Mouse (Mus musculus): ENCODE results near the gene Schip1. TPM values are rescaled to one million over a fixed set of nuclear protein-coding genes. Genes with fewer than 3 reads are reported as not detected.

Schip1 gene
- polyA plus RNA-seq, 1 experiment from 2014 or later: 76.4 TPM

DNA sequence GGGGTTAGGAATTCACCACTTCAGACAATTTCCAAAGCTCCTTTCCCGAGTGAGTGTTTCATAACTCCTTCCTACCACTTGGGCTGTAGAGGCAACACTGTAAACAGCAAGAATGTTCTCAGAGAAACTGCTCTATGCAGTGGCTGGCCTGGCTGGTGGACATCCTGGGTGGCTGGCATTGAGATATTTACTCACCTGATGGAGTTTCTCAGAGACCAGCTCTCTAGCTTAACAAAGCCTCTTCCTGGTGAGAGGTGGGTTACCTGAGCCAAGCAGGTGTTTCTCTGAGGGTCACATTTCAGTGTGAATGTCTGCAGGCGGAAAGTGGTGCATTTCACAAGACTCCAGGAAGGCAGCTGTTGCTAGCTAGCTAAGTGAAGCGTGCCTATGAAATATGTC lies 508.6 kb downstream of the Schip1 start:
- no peak overlapping the region for H3K4me2 ChIP-seq
- no peaks in the 10 kb centered on the region for H3K36me3 ChIP-seq
- no peaks in the 10 kb centered on the region for H3K27me3 ChIP-seq (replicated peaks)
- H3K9ac ChIP-seq: no peak overlapping the region
- no peak overlapping the region for H3K4me3 ChIP-seq
- peaks cover 50% of the 10 kb centered on the region for H3K4me1 ChIP-seq (replicated peaks)
- 72% methylated on average over 3 of the region's 3 CpGs for WGBS
- H3K27ac ChIP-seq (ENCODE audit: poor library complexity, severe bottlenecking): no peak overlapping the region
- no peaks in the 10 kb centered on the region for H3K9me3 ChIP-seq (replicated peaks)
- no peak for ATAC-seq (ENCODE audit: insufficient number of reproducible peaks, low FRiP score)

DNA sequence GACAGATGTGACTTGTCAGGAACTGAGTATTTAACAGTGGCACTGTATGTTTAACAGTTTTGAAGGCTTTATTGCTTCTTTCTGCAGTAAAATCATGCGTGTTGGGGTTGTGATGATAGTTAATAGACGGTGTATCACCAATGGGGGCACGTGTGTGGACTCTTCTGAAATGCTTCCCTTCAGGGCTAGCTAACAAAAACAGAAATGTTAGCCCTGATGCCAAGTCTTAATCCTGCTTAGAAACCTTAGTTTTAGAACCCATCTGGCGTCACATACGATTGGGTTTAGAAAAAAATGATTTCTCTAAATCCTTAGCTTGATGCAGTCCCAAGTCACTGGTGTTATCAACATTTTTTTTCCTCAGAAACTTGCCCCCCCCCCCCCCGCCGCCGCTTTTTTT lies 509.5 kb downstream of the Schip1 start:
- Histone ChIP-seq H3K4me3 (no peak overlapping the region), H3K4me2 (no peak overlapping the region), H3K36me3 (no peaks in the 10 kb centered on the region), H3K27ac (ENCODE audit: poor library complexity, severe bottlenecking) (no peak overlapping the region), H3K9me3 (replicated peaks) (no peaks in the 10 kb centered on the region), H3K4me1 (replicated peaks) (peaks cover 51% of the 10 kb centered on the region), H3K27me3 (replicated peaks) (no peaks in the 10 kb centered on the region), H3K9ac (no peak overlapping the region)
- no peak for ATAC-seq (ENCODE audit: insufficient number of reproducible peaks, low FRiP score)
- WGBS: 61% methylated on average over 8 of the region's 8 CpGs

DNA sequence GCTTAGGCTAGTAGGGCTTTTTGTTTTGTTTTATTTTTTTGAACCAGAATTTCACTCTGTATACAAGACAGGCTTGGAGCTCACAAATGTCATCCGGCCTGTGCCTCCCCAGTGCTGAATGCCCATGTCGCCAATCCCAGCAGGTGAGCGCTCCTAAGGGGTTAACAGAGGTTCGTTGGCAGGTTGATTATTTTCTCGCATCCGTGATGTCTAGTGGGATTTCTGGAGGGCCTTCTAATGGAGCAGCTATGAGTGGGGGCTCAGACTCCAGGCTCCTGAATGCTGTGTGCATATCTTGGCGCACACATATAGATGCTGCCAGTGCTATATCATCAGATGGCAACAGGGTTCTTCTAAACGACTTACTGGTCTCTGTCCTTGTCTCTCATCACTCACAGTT lies 510.0 kb downstream of the Schip1 start:
- no peaks in the 10 kb centered on the region for H3K36me3 ChIP-seq
- H3K9ac ChIP-seq: no peak overlapping the region
- WGBS: 70% methylated on average over 8 of the region's 8 CpGs
- H3K4me2 ChIP-seq: no peak overlapping the region
- no peak overlapping the region for H3K4me3 ChIP-seq
- peaks cover 51% of the 10 kb centered on the region for H3K4me1 ChIP-seq (replicated peaks)
- H3K27ac ChIP-seq (ENCODE audit: poor library complexity, severe bottlenecking): no peak overlapping the region
- no peaks in the 10 kb centered on the region for H3K9me3 ChIP-seq (replicated peaks)
- H3K27me3 ChIP-seq (replicated peaks): no peaks in the 10 kb centered on the region
- ATAC-seq (ENCODE audit: insufficient number of reproducible peaks, low FRiP score): no peak

DNA sequence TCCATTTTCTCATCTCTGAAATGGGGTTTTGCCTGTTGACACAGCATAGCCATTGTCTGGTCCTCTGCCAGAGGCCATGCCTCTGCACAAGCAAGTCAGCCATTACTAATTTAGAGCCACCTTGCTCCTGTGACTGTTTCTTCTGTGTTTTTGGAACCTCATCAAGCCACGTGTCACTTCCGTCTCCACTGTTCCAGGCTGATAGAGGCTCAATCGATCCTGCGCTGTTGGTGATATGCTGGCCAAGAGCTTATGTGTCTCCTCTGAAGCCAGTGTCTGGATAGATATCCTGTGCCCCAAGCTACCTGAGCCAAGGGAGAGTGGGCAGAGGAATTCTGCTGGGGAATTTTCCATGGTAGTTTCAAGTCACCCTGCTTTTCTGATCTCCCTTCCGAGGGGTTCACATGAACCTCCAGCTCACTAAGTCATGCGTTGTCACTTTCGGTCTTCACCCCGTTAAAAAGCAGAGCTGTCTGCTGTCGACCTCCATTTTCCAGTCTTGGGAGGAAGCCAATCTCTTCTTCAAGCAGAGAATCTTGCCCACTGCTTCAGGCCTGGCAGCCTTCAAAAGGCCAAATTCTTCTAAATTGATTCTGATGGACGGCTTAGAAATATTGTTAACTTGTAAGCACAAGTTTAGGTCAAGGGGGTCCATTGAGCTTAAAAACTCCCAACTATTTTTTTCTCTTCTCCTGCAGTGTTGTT lies 511.2 kb downstream of the Schip1 start:
- no peak overlapping the region for H3K4me3 ChIP-seq
- peaks cover 58% of the 10 kb centered on the region for H3K4me1 ChIP-seq (replicated peaks)
- ATAC-seq (ENCODE audit: insufficient number of reproducible peaks, low FRiP score): no peak
- 38% methylated on average over 10 of the region's 10 CpGs for WGBS
- H3K9ac ChIP-seq: no peak overlapping the region
- no peaks in the 10 kb centered on the region for H3K9me3 ChIP-seq (replicated peaks)
- peak overlapping the region; percentile 51 for H3K4me2 ChIP-seq
- no peaks in the 10 kb centered on the region for H3K36me3 ChIP-seq
- peak overlapping the region; percentile 72 for H3K27ac ChIP-seq (ENCODE audit: poor library complexity, severe bottlenecking)
- H3K27me3 ChIP-seq (replicated peaks): no peaks in the 10 kb centered on the region

DNA sequence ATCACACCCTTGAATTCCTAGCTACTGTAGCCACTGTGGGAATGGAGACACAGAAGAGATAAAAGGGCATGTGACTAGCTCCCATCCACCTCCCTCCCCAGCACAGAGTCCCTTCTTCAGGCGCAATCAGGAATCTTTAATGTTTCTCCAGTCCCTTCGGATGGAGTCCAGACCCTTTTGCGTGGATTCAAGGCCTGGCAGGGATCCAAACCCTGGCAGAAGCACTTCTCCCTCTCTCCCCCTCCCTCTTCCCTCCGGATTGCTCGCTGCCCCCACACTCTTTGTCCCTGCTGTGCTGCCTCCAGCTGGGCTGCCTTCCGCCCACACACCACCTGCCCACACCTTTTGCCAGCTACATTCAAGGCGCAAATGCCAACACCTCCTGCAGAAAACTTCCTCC lies 511.8 kb downstream of the Schip1 start:
- Histone ChIP-seq H3K9me3 (replicated peaks) (no peaks in the 10 kb centered on the region), H3K27me3 (replicated peaks) (no peaks in the 10 kb centered on the region), H3K27ac (ENCODE audit: poor library complexity, severe bottlenecking) (peak overlapping the region; percentile 72), H3K36me3 (no peaks in the 10 kb centered on the region), H3K9ac (0 out of 2 replicates have a peak overlapping the region, but pooled peaks have one; percentile 11), H3K4me3 (no peak overlapping the region), H3K4me2 (peak overlapping the region; percentile 51), H3K4me1 (replicated peaks) (peaks cover 59% of the 10 kb centered on the region)
- ATAC-seq (ENCODE audit: insufficient number of reproducible peaks, low FRiP score): peak; percentile 67
- 5% methylated on average over 7 of the region's 7 CpGs for WGBS

DNA sequence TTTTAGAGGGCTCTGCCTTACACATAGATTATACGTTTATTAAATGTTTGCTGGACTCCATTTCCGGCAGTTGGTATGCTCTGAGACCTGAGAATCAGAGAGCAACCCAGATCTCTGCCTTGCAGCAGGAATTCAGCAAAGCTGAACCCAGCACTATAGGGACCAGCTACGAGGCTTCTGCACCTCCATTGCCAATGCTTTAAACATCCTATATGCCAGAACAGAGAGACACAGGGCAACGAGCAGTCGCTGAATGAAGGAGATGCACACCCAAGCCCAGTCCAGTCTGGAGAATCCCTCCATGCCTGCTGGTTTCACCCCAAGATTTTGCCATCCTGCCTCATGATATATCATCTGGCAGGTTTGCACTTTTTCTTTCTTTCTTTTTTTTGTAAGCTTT lies 512.3 kb downstream of the Schip1 start:
- Histone ChIP-seq H3K27me3 (replicated peaks) (no peaks in the 10 kb centered on the region), H3K4me1 (replicated peaks) (peaks cover 62% of the 10 kb centered on the region), H3K27ac (ENCODE audit: poor library complexity, severe bottlenecking) (peak overlapping the region; percentile 72), H3K4me3 (no peak overlapping the region), H3K36me3 (no peaks in the 10 kb centered on the region), H3K9me3 (replicated peaks) (no peaks in the 10 kb centered on the region), H3K9ac (0 out of 2 replicates have a peak overlapping the region, but pooled peaks have one; percentile 11), H3K4me2 (peak overlapping the region; percentile 51)
- no peak for ATAC-seq (ENCODE audit: insufficient number of reproducible peaks, low FRiP score)
- 41% methylated on average over 5 of the region's 5 CpGs for WGBS

DNA sequence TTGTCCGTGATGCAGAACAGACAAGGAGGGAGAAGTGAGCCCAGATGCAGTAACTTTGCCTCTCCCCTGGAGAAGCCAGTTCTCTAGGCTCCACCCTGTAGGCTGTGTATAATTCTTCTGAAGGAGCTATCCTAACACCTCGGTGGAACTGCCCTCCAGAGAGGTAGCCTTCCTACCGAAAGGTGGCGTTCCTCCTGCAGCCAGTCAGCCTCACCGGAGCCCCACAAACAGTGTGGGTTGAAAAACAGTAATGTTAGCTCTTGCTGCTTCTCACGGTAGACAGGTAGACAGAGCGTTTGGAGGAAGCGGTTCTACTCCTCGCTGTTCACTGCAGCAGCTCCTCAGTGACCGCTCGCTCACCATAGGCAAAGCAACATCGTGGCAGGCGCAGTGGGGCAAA lies 517.0 kb downstream of the Schip1 start:
- Histone ChIP-seq H3K36me3 (no peaks in the 10 kb centered on the region), H3K4me1 (replicated peaks) (peaks cover 69% of the 10 kb centered on the region), H3K9ac (0 out of 2 replicates have a peak overlapping the region, but pooled peaks have one; percentile 6), H3K9me3 (replicated peaks) (no peaks in the 10 kb centered on the region), H3K27me3 (replicated peaks) (no peaks in the 10 kb centered on the region), H3K4me2 (no peak overlapping the region), H3K4me3 (no peak overlapping the region), H3K27ac (ENCODE audit: poor library complexity, severe bottlenecking) (no peak overlapping the region)
- ATAC-seq (ENCODE audit: insufficient number of reproducible peaks, low FRiP score): no peak
- WGBS: 67% methylated on average over 13 of the region's 13 CpGs

DNA sequence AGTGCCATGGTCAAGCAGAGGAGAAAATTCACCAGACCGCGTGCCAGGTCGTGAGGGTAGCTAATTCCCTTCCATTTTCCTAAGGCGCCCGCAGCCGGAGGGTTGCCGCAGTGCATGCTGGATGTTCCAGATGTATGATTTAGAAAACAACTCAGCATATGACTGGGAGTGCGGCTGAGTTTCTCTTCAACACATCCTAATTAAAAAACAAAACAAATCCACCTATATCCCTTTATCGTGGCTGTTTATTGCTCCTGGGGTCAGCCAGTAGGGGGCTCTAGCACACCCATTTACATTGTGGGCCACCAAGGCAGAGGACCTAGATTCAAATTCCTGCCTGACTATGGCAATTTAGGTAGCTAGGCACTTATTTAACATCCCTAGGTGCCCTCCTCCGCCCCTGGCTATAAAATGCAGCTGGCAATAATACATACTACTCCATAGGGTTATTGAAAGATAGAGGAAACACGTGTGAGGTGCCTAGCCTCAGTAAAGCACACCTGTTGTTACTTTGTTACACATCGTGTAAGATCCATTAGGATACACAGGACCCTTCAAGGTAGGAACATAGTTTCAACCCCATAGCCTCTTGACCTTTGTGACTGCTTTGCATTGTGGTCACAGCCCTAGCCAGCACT lies 517.6 kb downstream of the Schip1 start:
- Histone ChIP-seq H3K4me3 (no peak overlapping the region), H3K9ac (no peak overlapping the region; the same call in 1 of the 2 replicates), H3K9me3 (replicated peaks) (no peaks in the 10 kb centered on the region), H3K4me2 (no peak overlapping the region), H3K36me3 (no peaks in the 10 kb centered on the region), H3K27ac (ENCODE audit: poor library complexity, severe bottlenecking) (peak overlapping the region; percentile 97), H3K4me1 (replicated peaks) (peaks cover 69% of the 10 kb centered on the region), H3K27me3 (replicated peaks) (no peaks in the 10 kb centered on the region)
- 77% methylated on average over 12 of the region's 12 CpGs for WGBS
- no peak for ATAC-seq (ENCODE audit: insufficient number of reproducible peaks, low FRiP score)

DNA sequence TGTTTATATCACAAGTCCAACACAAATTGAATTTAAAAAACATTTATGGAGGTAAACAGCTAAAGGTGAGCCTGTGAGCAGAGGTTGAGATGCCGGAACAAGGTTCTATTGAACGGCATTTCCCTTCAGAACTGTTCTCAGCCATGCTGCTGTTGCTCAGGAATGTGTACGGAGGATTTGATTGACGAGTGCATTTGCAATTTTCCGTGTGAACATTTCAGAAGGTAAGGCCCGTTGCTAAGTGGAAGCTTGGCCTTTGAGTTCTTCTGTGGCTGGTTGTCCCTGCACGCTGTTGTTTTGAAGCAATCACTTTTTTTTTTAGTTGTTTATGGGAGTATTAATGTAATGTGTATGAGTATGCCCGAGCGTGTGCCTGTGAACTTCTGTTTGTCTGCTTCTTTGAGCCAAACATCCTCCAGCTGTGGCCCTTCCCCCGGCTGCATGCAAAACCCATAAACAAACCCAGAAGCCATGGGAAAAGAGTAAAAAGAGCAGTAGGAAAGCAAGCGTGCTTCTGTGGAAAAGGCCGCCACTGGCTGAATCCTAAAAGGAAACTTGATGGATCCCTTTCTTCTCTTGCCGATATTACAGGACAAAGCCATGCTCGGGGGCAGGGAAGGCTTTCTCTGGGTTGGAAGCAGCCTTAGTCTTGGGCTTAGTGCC lies 518.6 kb downstream of the Schip1 start:
- 14% methylated on average over 14 of the region's 14 CpGs for WGBS
- ATAC-seq (ENCODE audit: insufficient number of reproducible peaks, low FRiP score): no peak
- H3K4me1 ChIP-seq (replicated peaks): peaks cover 74% of the 10 kb centered on the region

DNA sequence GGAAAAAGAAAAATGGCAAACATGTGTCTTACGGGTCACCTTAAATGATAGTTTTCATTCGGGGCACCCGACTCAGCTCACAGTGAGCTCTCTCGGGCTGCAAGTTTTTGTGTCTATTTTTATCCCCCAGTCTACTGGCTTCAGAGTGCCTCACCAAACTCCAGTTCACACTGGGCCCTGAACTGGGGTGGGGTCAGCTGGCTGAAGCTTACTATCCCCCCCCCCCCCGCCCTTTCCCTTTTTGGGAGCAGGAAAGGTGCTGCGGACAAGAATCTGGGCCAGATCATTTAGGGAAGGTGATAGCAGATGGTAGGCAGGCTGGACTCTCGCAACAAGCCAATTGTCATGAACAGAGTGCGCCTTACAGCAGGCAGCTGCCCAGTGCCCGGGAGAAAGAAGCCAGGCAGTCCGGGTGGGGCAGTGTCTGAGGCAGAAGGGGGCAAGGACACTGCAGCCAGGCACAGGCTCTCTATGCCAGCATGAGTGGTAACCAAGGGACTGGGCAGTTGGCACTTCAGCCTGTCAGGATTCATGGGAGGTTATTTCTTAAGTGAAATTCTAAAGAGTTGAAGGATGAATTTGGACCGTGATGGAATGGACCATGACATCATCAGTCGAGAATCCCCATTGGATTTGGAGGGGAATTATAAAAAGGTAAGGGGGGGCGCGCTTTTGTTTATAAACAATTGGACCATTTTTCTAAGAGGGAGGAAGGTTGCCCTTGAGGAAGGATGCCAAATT lies 519.3 kb downstream of the Schip1 start:
- Histone ChIP-seq H3K27ac (ENCODE audit: poor library complexity, severe bottlenecking) (peak overlapping the region; percentile 97), H3K27me3 (replicated peaks) (no peaks in the 10 kb centered on the region), H3K4me2 (peak overlapping the region; percentile 69), H3K9ac (peak overlapping the region; percentile 69), H3K4me1 (replicated peaks) (peaks cover 74% of the 10 kb centered on the region), H3K4me3 (peak overlapping the region; percentile 28), H3K36me3 (no peaks in the 10 kb centered on the region), H3K9me3 (replicated peaks) (no peaks in the 10 kb centered on the region)
- WGBS: 45% methylated on average over 14 of the region's 14 CpGs
- peak; percentile 54 for ATAC-seq (ENCODE audit: insufficient number of reproducible peaks, low FRiP score)

More for the DNA sequence above, 518.6 kb downstream of the Schip1 start:
- Histone ChIP-seq H3K27me3 (replicated peaks) (no peaks in the 10 kb centered on the region), H3K4me3 (peak overlapping the region; percentile 19; the same call in 1 of the 2 replicates), H3K9ac (peak overlapping the region; percentile 69), H3K36me3 (no peaks in the 10 kb centered on the region), H3K9me3 (replicated peaks) (no peaks in the 10 kb centered on the region), H3K4me2 (peak overlapping the region; percentile 69), H3K27ac (ENCODE audit: poor library complexity, severe bottlenecking) (peak overlapping the region; percentile 97)

DNA sequence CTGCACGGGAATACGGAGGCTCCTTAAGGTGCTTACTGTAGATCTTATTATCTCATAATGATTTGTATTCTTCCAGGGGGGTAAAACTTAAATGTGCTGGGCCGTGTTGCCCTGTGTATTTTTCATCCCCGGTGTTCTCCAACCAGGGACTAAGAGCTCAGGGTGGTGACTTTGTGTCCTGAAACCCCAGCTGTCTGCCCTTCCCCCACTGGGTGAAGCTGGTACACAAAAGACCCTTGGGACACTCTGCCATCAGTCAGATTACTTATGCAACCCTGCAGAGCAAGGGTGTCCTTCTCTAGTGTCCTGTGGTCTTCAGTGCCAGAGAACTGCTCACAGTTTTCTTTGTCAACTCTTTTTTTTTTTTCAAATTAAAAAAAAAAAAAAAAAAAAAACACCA lies 520.6 kb downstream of the Schip1 start:
- 73% methylated on average over 4 of the region's 4 CpGs for WGBS

More for the DNA sequence above, 520.6 kb downstream of the Schip1 start:
- peak overlapping the region; percentile 30; the same call in 1 of the 2 replicates for H3K27ac ChIP-seq (ENCODE audit: poor library complexity, severe bottlenecking)
- H3K27me3 ChIP-seq (replicated peaks): no peaks in the 10 kb centered on the region
- H3K4me1 ChIP-seq (replicated peaks): peaks cover 78% of the 10 kb centered on the region
- ATAC-seq (ENCODE audit: insufficient number of reproducible peaks, low FRiP score): no peak
- H3K36me3 ChIP-seq: no peaks in the 10 kb centered on the region
- H3K4me2 ChIP-seq: peak overlapping the region; percentile 53
- no peak overlapping the region for H3K9ac ChIP-seq
- H3K4me3 ChIP-seq: no peak overlapping the region
- no peaks in the 10 kb centered on the region for H3K9me3 ChIP-seq (replicated peaks)

Measured in heart, embryonic 12.5 days (tissue).